In genomic region chr8:111537765-111538158, GRCm38 (mm10) we compare ENCODE assay signal across 8 mouse cellular contexts. TPM values are rescaled to one million over a fixed set of nuclear protein-coding genes. Genes with fewer than 3 reads are reported as not detected.
DNase-seq lines count a peak whose midpoint lies in the region; ATAC-seq and TF ChIP-seq lines count a peak whose summit lies in the region.

No protein-coding gene starts in this region.

- H3K4me2 ChIP-seq in forebrain, embryonic 11.5 days (ENCODE audit: low read depth, low read length, severe bottlenecking), result peak overlapping the region; percentile 83
- peak overlapping the region; percentile 100 for H3K4me2 ChIP-seq in liver, embryonic 13.5 days

- no peaks in the 10 kb centered on the region for H3K9me3 ChIP-seq in forebrain, embryonic 11.5 days (ENCODE audit: control insufficient read depth, low read length)
- no peaks in the 10 kb centered on the region for H3K9me3 ChIP-seq in liver, embryonic 13.5 days (replicated peaks)

- H3K9ac ChIP-seq in heart, adult 2 months (ENCODE audit: low read depth, low read length), result peak overlapping the region; percentile 99
- H3K9ac ChIP-seq in forebrain, embryonic 11.5 days (ENCODE audit: low read length), result peak overlapping the region; percentile 97
- H3K9ac ChIP-seq in liver, embryonic 13.5 days, result peak overlapping the region; percentile 85

- intact Hi-C loops in heart, adult 2 months (cut with DNase I), result loop anchor here (2.0 to 5.0 kb wide), 2 partner anchors 13 to 45 kb away; no protein-coding TSS in a partner anchor
- intact Hi-C loops in heart, postnatal 10 days (cut with DNase I), result loop anchor here (1.0 to 10.0 kb wide), 3 partner anchors 9 to 287 kb away; no protein-coding TSS in a partner anchor

- no peaks in the 10 kb centered on the region for H3K27me3 ChIP-seq in heart, adult 2 months (ENCODE audit: control insufficient read depth, insufficient read depth, low read length)
- H3K27me3 ChIP-seq in forebrain, embryonic 11.5 days (ENCODE audit: control insufficient read depth, insufficient read depth, low read length), result no peaks in the 10 kb centered on the region
- H3K27me3 ChIP-seq in liver, embryonic 13.5 days, result 0 out of 2 replicates have a peak, but pooled peaks cover 5% of the 10 kb centered on the region

- ATAC-seq in CD4-positive, CD25-positive, alpha-beta regulatory T cell, adult 4 months, result peak; percentile 24
- no peak for ATAC-seq in forebrain, embryonic 11.5 days (replicated peaks; ENCODE audit: low FRiP score)
- ATAC-seq in liver, embryonic 13.5 days (ENCODE audit: low read depth), result peak; percentile 1; the same call in 1 of the 2 replicates

- peaks cover 7% of the 10 kb centered on the region; the same call in 1 of the 2 replicates for H3K79me2 ChIP-seq in heart, adult 2 months (replicated peaks; ENCODE audit: control insufficient read depth, insufficient read depth, low read length)

- H3K4me3 ChIP-seq in heart, adult 2 months, result peak overlapping the region; percentile 89
- H3K4me3 ChIP-seq in forebrain, embryonic 11.5 days (ENCODE audit: low read depth, low read length), result peak overlapping the region; percentile 96
- peak overlapping the region; percentile 83 for H3K4me3 ChIP-seq in liver, embryonic 13.5 days (replicated peaks)

- peaks cover 11% of the 10 kb centered on the region for H3K4me1 ChIP-seq in heart, adult 2 months (ENCODE audit: control insufficient read depth, insufficient read depth, low read length)
- H3K4me1 ChIP-seq in forebrain, embryonic 11.5 days (replicated peaks; ENCODE audit: control insufficient read depth, insufficient read depth, low read length), result peaks cover 18% of the 10 kb centered on the region
- peaks cover 57% of the 10 kb centered on the region for H3K4me1 ChIP-seq in liver, embryonic 13.5 days (replicated peaks)

- 10% methylated on average over 8 of the region's 8 CpGs for WGBS in heart, adult 2 months
- WGBS in forebrain, embryonic 11.5 days, result 2% methylated on average over 8 of the region's 8 CpGs
- 10% methylated on average over 8 of the region's 8 CpGs for WGBS in liver, embryonic 13.5 days (ENCODE audit: insufficient replicate concordance)

- no peak for TF ChIP-seq EP300 in heart, adult 2 months (IDR thresholded peaks at IDR 0.05; ENCODE audit: insufficient read depth, low read depth, low read length)

- no peak for TF ChIP-seq POLR2A in heart, adult 2 months (IDR thresholded peaks at IDR 0.05; ENCODE audit: insufficient read depth, low read depth, low read length)

- no peak for DNase-seq in heart, adult 2 months
- DNase-seq in heart, postnatal 10 days, result no peak
- DNase-seq in forebrain, embryonic 11.5 days (ENCODE audit: low spot score), result no peak
- no peak for DNase-seq in liver, embryonic 13.5 days
- DNase-seq in frontal cortex, postnatal 25 days (ENCODE audit: low spot score in 2 of 2), result no peak
- no peak for DNase-seq in cerebellum, postnatal 4 days (ENCODE audit: low spot score in 2 of 2)
- DNase-seq in thymus, adult 18-20 months, result no peak

- H3K36me3 ChIP-seq in heart, adult 2 months (ENCODE audit: control insufficient read depth, insufficient read depth, low read length), result peaks cover 34% of the 10 kb centered on the region
- H3K36me3 ChIP-seq in forebrain, embryonic 11.5 days (ENCODE audit: control insufficient read depth, insufficient read depth, low read length), result no peaks in the 10 kb centered on the region
- H3K36me3 ChIP-seq in liver, embryonic 13.5 days, result no peaks in the 10 kb centered on the region

- TF ChIP-seq CTCF in heart, adult 2 months (IDR thresholded peaks at IDR 0.05), result no peak

- H3K27ac ChIP-seq in heart, adult 2 months, result peak overlapping the region; percentile 89
- no peak overlapping the region for H3K27ac ChIP-seq in forebrain, embryonic 11.5 days (ENCODE audit: low read depth, low read length)
- H3K27ac ChIP-seq in liver, embryonic 13.5 days, result no peak overlapping the region

RNA-seq across cellular contexts. Expression of gene Znrf1, which starts 1.9 kb away (rescaled TPM):
- 10 to 100 TPM; 54.7 to 59.0 TPM for total RNA-seq in heart, adult 2 months (2021)
- 66.7 and 86.2 TPM in 2 replicates for polyA plus RNA-seq in heart, adult 2 months (2012; rRNA removed)
- total RNA-seq in heart, postnatal 10 days (2021), result 10 to 100 TPM; 66.2 to 69.2 TPM
- 10 to 100 TPM; 27.5 to 43.5 TPM for polyA plus RNA-seq in CD4-positive, CD25-positive, alpha-beta regulatory T cell, adult 4 months (2017; shearing (Covaris generic))
- 64.1 and 71.5 TPM in 2 replicates for polyA plus RNA-seq in forebrain, embryonic 11.5 days (2014; fragmentation: Nextera tagmentation; extraction: Ambion mirVana)
- polyA plus RNA-seq in liver, embryonic 13.5 days (2015; fragmentation: Nextera tagmentation; extraction: Ambion mirVana), result 5.3 and 5.7 TPM in 2 replicates

RNA-seq across cellular contexts. Expression of gene Wdr59, which starts 15.9 kb away (rescaled TPM):
- 1 to 10 TPM; 6.9 to 7.0 TPM for total RNA-seq in heart, adult 2 months (2021)
- 5.4 and 8.3 TPM in 2 replicates for polyA plus RNA-seq in heart, adult 2 months (2012; rRNA removed)
- 10 to 100 TPM in 1 of 2 experiments, 1 to 10 TPM in 1; 10.0 to 10.2 TPM for total RNA-seq in heart, postnatal 10 days (2021)
- 1 to 10 TPM; 4.3 to 6.5 TPM for polyA plus RNA-seq in CD4-positive, CD25-positive, alpha-beta regulatory T cell, adult 4 months (2017; shearing (Covaris generic))
- 3.4 and 3.7 TPM in 2 replicates for polyA plus RNA-seq in forebrain, embryonic 11.5 days (2014; fragmentation: Nextera tagmentation; extraction: Ambion mirVana)
- polyA plus RNA-seq in liver, embryonic 13.5 days (2015; fragmentation: Nextera tagmentation; extraction: Ambion mirVana), result 1.8 and 2.5 TPM in 2 replicates
